Mouse (Mus musculus) hindbrain, embryonic 16.5 days (tissue): ENCODE results near the gene Galt. TPM values are rescaled to one million over a fixed set of nuclear protein-coding genes. Genes with fewer than 3 reads are reported as not detected.
A peak's percentile ranks its signal among the peaks of the same experiment; 100 is the strongest.

Experiments used
- ATAC-seq: fragments of 200-750 bp; cut with Nextera tagmentation; 2 replicates; pipeline ENCODE4 v1.8.0; 2017; ENCODE audit warnings: moderate TSS enrichment, moderate library complexity
- H3K27ac ChIP-seq: fragments of 300-500 bp; sonication (generic); 2 replicates; pipeline ENCODE4 v1.5.1; 2014; ENCODE audit warnings: low read depth, mild to moderate bottlenecking, control low read depth, low read length, moderate library complexity
- H3K27me3 ChIP-seq: fragments of 300-500 bp; sonication (generic); replicated peaks from 2 replicates; pipeline ENCODE4 v1.6.1; 2014; ENCODE audit warnings: low read length; ENCODE audit not compliant: control insufficient read depth, insufficient read depth
- H3K36me3 ChIP-seq: fragments of 300-500 bp; sonication (generic); 2 replicates; pipeline ENCODE4 v1.6.1; 2014; ENCODE audit warnings: mild to moderate bottlenecking, low read length, moderate library complexity, mixed read lengths; ENCODE audit not compliant: control insufficient read depth, insufficient read depth
- H3K4me1 ChIP-seq: fragments of 300-500 bp; sonication (generic); 2 replicates; pipeline ENCODE4 v1.6.1; 2014; ENCODE audit warnings: low read depth, low read length; ENCODE audit not compliant: control insufficient read depth, insufficient read depth
- H3K4me2 ChIP-seq: fragments of 300-500 bp; sonication (generic); 2 replicates; pipeline ENCODE4 v1.6.1; 2014; ENCODE audit warnings: mild to moderate bottlenecking, low read length, control low read depth, moderate library complexity
- H3K4me3 ChIP-seq: fragments of 300-500 bp; sonication (generic); 2 replicates; pipeline ENCODE4 v1.5.1; 2014; ENCODE audit warnings: mild to moderate bottlenecking, low read length, control low read depth, moderate library complexity
- H3K9ac ChIP-seq: fragments of 300-500 bp; sonication (generic); 2 replicates; pipeline ENCODE4 v1.6.1; 2014; ENCODE audit warnings: low read depth, mild to moderate bottlenecking, control low read depth, low read length, moderate library complexity
- H3K9me3 ChIP-seq: fragments of 300-500 bp; sonication (generic); 2 replicates; pipeline ENCODE4 v1.6.1; 2014; ENCODE audit warnings: mild to moderate bottlenecking, low read length, moderate library complexity; ENCODE audit not compliant: control insufficient read depth
- WGBS: fragments of 180-500 bp; shearing (Covaris S2); extraction: QIAGEN DNeasy Blood & Tissue Kit; methylation state at CpG from one replicate; pipeline ENCODE4 v1.1.7; 2014; 5-methylcytosine and 5-hydroxymethylcytosine counted together
- polyA plus RNA-seq: library from polyadenylated mRNA; unstranded; fragments of >200 nt; fragmentation: Nextera tagmentation; extraction: Ambion mirVana; gene quantifications from 2 replicates; pipeline ENCODE4 v1.2.1, GENCODE M21; 2015

Galt gene
- polyA plus RNA-seq, 1 experiment from 2014 or later: 61.8 TPM

- no peak for ATAC-seq
- H3K4me1 ChIP-seq: peaks cover 16% of the 10 kb centered on the region
- no peak overlapping the region for H3K27ac ChIP-seq
- peaks cover 8% of the 10 kb centered on the region; the same call in 1 of the 2 replicates for H3K36me3 ChIP-seq
- no peaks in the 10 kb centered on the region for H3K9me3 ChIP-seq
- WGBS: 39% methylated on average over 8 of the region's 8 CpGs
- H3K9ac ChIP-seq: no peak overlapping the region
- no peak overlapping the region for H3K4me2 ChIP-seq
- peaks cover 5% of the 10 kb centered on the region for H3K27me3 ChIP-seq
- H3K4me3 ChIP-seq: no peak overlapping the region
These were observed 17.3 kb upstream of the Galt start for GRCm38 (mm10) chr4:41737602-41738255.

- no peak for ATAC-seq
- H3K9ac ChIP-seq: no peak overlapping the region
- H3K4me2 ChIP-seq: no peak overlapping the region
- no peak overlapping the region for H3K4me3 ChIP-seq
- peaks cover 8% of the 10 kb centered on the region; the same call in 1 of the 2 replicates for H3K36me3 ChIP-seq
- peaks cover 16% of the 10 kb centered on the region for H3K4me1 ChIP-seq
- H3K27ac ChIP-seq: no peak overlapping the region
- H3K27me3 ChIP-seq: 0 out of 2 replicates have a peak, but pooled peaks cover under 1% of the 10 kb centered on the region
- no peaks in the 10 kb centered on the region for H3K9me3 ChIP-seq
- WGBS: 69% methylated on average over 1 of the region's 1 CpGs
These were observed 16.8 kb upstream of the Galt start for GRCm38 (mm10) chr4:41738256-41738603.

- WGBS: 94% methylated on average over 13 of the region's 13 CpGs
- H3K9me3 ChIP-seq: no peaks in the 10 kb centered on the region
- no peak overlapping the region for H3K4me2 ChIP-seq
- H3K27ac ChIP-seq: no peak overlapping the region
- H3K27me3 ChIP-seq: no peaks in the 10 kb centered on the region
- peaks cover 16% of the 10 kb centered on the region for H3K4me1 ChIP-seq
- ATAC-seq: no peak
- H3K4me3 ChIP-seq: no peak overlapping the region
- no peak overlapping the region for H3K9ac ChIP-seq
- H3K36me3 ChIP-seq: peaks cover 8% of the 10 kb centered on the region; the same call in 1 of the 2 replicates
These were observed 15.8 kb upstream of the Galt start for GRCm38 (mm10) chr4:41739260-41739659.

- H3K27ac ChIP-seq: peak overlapping the region; percentile 89
- under 1% methylated on average over 48 of the region's 48 CpGs for WGBS
- H3K9ac ChIP-seq: peak overlapping the region; percentile 68
- no peaks in the 10 kb centered on the region for H3K9me3 ChIP-seq
- H3K27me3 ChIP-seq: no peaks in the 10 kb centered on the region
- peak overlapping the region; percentile 81 for H3K4me2 ChIP-seq
- H3K4me1 ChIP-seq: peaks cover 16% of the 10 kb centered on the region
- peaks cover 8% of the 10 kb centered on the region; the same call in 1 of the 2 replicates for H3K36me3 ChIP-seq
- ATAC-seq: peak; percentile 84
- H3K4me3 ChIP-seq: peak overlapping the region; percentile 63
These were observed 14.5 kb upstream of the Galt start for GRCm38 (mm10) chr4:41740380-41741157.

- ATAC-seq: peak; percentile 97
These were observed 13.9 kb upstream of the Galt start for GRCm38 (mm10) chr4:41741158-41741560.

GRCm38 (mm10) chr4:41744131-41744530 is 10.9 kb upstream of the Galt start:
- no peak overlapping the region for H3K27ac ChIP-seq
- no peak overlapping the region for H3K9ac ChIP-seq
- H3K36me3 ChIP-seq: peaks cover 1% of the 10 kb centered on the region; the same call in 1 of the 2 replicates
- no peak overlapping the region for H3K4me3 ChIP-seq
- 74% methylated on average over 2 of the region's 2 CpGs for WGBS
- H3K27me3 ChIP-seq: no peaks in the 10 kb centered on the region
- peaks cover 8% of the 10 kb centered on the region for H3K9me3 ChIP-seq
- H3K4me1 ChIP-seq: peaks cover 12% of the 10 kb centered on the region
- ATAC-seq: no peak
- no peak overlapping the region for H3K4me2 ChIP-seq

More at GRCm38 (mm10) chr4:41741158-41741560, 13.9 kb upstream of the Galt start:
- Histone ChIP-seq H3K27me3 (no peaks in the 10 kb centered on the region), H3K9ac (peak overlapping the region; percentile 68), H3K4me1 (peaks cover 16% of the 10 kb centered on the region), H3K27ac (peak overlapping the region; percentile 89), H3K36me3 (peaks cover 8% of the 10 kb centered on the region; the same call in 1 of the 2 replicates), H3K4me3 (peak overlapping the region; percentile 63), H3K9me3 (peaks cover 3% of the 10 kb centered on the region), H3K4me2 (peak overlapping the region; percentile 81)
- WGBS: under 1% methylated on average over 27 of the region's 27 CpGs

GRCm38 (mm10) chr4:41745021-41745420 is 10.0 kb upstream of the Galt start:
- Histone ChIP-seq H3K36me3 (no peaks in the 10 kb centered on the region), H3K4me1 (peaks cover 3% of the 10 kb centered on the region), H3K9me3 (peaks cover 8% of the 10 kb centered on the region), H3K27ac (no peak overlapping the region), H3K9ac (no peak overlapping the region), H3K4me2 (no peak overlapping the region), H3K27me3 (no peaks in the 10 kb centered on the region), H3K4me3 (no peak overlapping the region)
- ATAC-seq: no peak
- WGBS: 78% methylated on average over 1 of the region's 1 CpGs

- ATAC-seq: peak; percentile 81
- Histone ChIP-seq H3K27ac (peak within 1 kb of the TSS; percentile 83), H3K9me3 (no peaks in the 10 kb centered on the region), H3K4me3 (peak within 1 kb of the TSS; percentile 66), H3K4me2 (peak within 1 kb of the TSS; percentile 80), H3K27me3 (no peaks in the 10 kb centered on the region), H3K36me3 (no peaks in the 10 kb centered on the region), H3K4me1 (peaks cover 21% of the 10 kb centered on the region), H3K9ac (peak within 1 kb of the TSS; percentile 77)
- under 1% methylated on average over 55 of the region's 57 CpGs for WGBS
These were observed 594 bp downstream of the Galt start, which contains the start of gene Sigmar1 for GRCm38 (mm10) chr4:41755338-41756305. Gene Sigmar1 (minus strand): TSS chr4:41756157.
